Mouse (Mus musculus) urinary bladder, adult 18-20 months (tissue): ENCODE data around the gene Rbfox2.

ENCODE experiments used
- DNase-seq, 2 experiments: peaks; one replicate each; pipeline ENCODE4 v3.0.0; 2022; ENCODE audit warnings: low spot score in 2 of 2, mixed read lengths in 2 of 2

The Rbfox2 gene

GRCm38 (mm10) chr15:77192154-77192935, 114.5 kb downstream of the Rbfox2 start:
- DNase-seq, result no peak

DNA sequence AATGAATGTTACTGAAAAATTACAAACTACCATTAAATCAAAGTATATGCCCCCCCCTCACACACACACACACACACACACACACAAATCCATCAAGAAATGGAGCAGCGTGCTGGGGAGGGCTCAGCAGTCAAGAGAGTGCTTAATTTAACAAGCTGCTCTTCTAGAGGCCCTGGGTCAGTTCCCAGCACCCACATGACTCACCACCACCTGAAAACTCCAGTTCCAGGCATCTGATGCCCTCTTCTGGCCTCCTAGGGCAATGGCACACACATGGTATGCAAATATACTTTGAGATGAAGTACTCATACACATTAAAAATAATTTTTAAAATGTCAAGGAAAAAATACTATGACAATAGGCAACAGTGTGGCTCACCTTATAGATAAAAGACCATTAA, 120.7 kb downstream of the Rbfox2 start:
- no peak for DNase-seq

GRCm38 (mm10) chr15:77185614-77186013, 121.2 kb downstream of the Rbfox2 start:
- DNase-seq, result no peak

- DNase-seq, result no peak
Measured at GRCm38 (mm10) chr15:77182800-77183199, 124.0 kb downstream of the Rbfox2 start.

DNA sequence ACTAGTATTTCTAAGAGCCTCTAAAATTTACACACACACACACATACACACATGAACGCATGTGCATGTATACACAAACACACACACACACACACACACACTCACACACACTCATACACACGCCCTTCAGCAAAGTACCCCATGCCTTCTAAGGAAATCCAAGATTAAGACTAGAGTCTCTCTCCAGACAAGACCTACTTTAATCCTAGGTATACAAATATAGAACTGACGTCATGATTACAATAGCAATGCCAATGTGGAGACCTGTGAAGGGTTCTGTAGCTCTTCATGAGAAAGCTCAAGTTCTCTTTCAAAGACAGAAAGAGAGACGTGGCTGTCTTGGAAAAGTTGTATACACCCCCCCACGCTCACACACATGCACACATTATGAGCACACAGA, 132.8 kb downstream of the Rbfox2 start:
- no peak for DNase-seq

DNA sequence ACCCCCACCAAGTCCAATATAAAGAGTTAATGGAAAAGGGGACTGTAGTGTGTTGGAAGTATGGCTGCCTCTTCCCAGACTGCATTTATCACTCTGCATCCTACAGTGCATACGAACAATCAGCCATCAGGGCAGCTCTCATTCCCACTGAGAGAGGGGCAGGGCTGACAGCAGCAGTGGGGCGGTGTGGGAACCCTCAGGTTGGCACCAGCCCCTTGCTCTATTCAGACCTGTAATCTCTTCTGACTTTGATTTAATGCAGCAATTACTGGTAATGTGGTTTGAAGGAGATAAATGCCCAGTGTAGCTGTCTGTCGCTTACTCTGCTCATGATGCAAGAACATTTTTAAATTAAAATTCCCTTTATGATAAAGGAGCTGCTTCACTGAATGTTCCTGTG, 134.4 kb downstream of the Rbfox2 start:
- DNase-seq, result no peak

GRCm38 (mm10) chr15:77168781-77169180, 138.0 kb downstream of the Rbfox2 start:
- no peak for DNase-seq

DNA sequence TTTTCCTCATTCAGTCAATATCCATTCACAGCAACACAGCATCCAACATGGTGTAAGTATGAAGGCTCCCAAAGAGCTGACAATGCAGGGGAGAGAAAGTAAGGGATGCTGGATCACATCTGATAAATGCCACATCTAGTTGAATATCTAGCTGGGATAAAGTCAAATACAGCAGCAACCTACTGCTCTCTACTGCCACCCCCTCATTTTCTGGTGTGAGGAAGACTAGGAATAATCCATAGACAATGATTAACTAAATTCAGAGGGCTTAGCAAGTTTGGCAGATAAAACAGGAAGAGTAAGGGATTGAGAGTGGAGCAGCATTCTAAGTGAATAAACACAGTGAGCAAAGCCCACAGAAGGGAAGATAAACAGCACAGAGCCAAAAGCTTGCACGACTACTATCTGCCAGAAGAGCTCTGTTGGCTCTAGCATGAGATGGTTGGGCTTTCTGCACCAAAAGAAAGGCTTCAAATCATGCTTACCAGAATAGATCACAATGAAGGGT, 140.5 kb downstream of the Rbfox2 start:
- no peak for DNase-seq

- DNase-seq, result no peak
Measured at GRCm38 (mm10) chr15:77163336-77163735, 143.5 kb downstream of the Rbfox2 start.

- no peak for DNase-seq
Measured at GRCm38 (mm10) chr15:77162931-77163330, 143.9 kb downstream of the Rbfox2 start.

DNA sequence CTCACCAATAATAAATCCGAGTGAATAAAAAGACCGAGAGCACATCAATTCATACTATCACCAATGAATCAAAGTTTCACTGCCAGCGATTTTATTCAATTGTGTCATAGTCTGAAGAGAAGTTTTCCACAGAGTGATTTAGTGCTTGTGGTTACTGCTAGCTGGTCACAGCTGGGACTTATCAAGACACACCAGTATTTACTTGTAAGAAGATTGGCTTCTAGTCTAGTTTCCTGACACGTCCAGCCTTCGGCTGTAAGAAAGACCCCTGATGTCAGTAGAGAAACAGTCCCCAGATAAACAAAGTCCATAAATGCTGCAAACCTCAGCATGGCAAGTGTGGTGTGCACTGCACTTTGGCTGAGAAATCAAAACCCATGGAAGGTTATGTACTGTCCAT, 145.4 kb downstream of the Rbfox2 start:
- no peak for DNase-seq

- DNase-seq, result no peak
Measured at GRCm38 (mm10) chr15:77160848-77161247, 146.0 kb downstream of the Rbfox2 start.

DNA sequence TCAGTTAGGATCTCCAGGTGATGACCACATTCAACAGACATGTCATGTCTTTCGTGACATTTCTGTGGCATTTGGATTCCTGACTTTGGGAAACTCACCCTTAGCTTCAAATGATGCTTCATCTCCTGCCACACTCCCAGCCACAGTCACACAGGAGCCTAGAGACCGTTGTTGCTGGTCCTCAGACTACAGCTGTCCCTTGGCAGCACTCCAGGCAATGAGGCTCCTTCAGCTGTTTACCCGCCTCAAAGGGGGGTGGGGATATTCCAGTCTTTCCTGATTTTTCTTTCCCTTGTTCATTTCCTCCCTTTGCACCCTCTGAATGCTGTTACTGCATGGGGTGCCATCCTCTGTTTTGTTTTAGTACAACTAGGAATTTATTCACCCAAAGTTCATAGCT, 150.3 kb downstream of the Rbfox2 start:
- DNase-seq, result no peak

GRCm38 (mm10) chr15:77154248-77154785, 152.5 kb downstream of the Rbfox2 start:
- no peak for DNase-seq

GRCm38 (mm10) chr15:77153625-77154024, 153.2 kb downstream of the Rbfox2 start:
- DNase-seq, result peak; percentile 61 to 82

- DNase-seq, result no peak
Measured at GRCm38 (mm10) chr15:77153088-77153546, 153.7 kb downstream of the Rbfox2 start.

DNA sequence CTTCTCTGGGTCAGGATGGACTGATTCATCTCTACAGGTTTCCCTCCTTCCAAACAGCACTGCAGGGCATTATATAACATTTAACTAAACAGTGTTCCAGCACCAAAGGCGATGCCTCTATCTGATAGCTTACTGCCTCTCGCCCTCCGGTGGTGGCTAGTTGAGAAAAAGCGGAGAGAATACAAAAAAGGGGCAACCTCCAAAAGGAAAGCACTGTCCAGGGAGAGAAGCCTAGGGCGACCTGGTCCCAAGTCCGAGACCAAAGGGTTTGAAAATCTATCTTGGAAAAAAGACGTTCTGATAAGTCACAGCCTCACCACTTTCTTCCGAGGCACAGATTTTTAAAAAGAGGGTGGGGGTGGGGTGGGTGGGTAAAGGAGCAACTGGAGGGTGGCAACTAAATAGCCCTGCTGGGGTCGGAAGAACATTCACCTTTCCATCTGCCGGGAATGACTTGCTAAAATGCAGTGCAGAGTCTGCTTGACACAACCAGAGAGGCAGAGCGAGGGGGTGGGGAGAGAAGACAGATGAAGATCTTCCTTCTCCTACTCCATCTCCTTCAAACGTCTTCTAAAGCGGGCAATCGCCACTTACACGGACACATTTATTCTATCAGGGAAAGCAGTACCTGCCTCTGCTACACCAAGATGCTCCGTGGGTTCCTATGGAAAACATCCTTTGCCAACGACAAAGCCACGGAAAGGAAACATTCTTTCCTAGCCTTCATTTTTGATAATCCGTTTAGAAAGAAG, 154.3 kb downstream of the Rbfox2 start:
- no peak for DNase-seq

- DNase-seq, result no peak
Measured at GRCm38 (mm10) chr15:77151816-77152215, 155.0 kb downstream of the Rbfox2 start.

DNA sequence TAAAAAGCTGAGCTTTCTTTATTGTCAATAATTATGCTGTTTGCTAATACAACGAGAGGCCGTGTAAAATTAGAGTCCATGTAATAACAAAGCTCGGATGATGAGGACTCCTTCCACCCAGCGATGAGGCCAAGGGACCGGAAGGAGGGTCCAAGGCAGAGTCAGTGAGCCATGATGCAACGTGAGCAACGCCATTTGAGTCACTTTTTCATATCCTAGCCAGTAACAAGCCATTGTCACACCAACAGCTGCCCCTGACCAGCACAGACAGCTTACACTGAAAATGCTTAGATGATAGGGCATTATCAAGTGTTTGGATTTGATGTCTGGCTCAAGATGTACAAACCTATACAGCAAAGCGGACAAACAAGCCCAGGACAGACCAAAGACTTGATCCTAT, 155.6 kb downstream of the Rbfox2 start:
- DNase-seq, result no peak

- DNase-seq, result peak in 1 of 2 experiments; percentile 35
Measured at GRCm38 (mm10) chr15:77150424-77150841, 156.4 kb downstream of the Rbfox2 start.

DNA sequence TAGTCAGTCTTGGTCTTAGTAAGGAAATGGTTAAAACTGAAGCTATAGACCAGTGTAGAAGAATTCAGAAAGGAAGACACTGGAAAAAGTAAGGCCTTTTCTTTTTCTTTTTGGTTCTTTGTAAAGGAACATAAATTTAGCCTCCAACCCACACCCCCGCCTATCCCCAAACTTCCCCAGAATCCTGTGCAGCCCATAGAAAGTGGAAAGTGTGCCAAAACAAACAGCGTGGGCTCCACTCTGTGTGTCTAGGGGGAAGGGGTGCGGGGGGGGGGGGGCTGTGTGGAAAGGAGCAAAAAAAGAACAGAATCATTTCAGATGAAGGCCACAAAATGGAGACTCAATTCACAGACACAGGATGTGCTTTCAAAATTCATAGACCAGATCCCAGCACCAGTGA, 156.8 kb downstream of the Rbfox2 start:
- no peak for DNase-seq

GRCm38 (mm10) chr15:77149551-77149950, 157.3 kb downstream of the Rbfox2 start:
- DNase-seq, result no peak

- DNase-seq, result no peak
Measured at GRCm38 (mm10) chr15:77146942-77147341, 159.9 kb downstream of the Rbfox2 start.
